Mouse (Mus musculus): ENCODE results near the gene Higd1b.

DNA sequence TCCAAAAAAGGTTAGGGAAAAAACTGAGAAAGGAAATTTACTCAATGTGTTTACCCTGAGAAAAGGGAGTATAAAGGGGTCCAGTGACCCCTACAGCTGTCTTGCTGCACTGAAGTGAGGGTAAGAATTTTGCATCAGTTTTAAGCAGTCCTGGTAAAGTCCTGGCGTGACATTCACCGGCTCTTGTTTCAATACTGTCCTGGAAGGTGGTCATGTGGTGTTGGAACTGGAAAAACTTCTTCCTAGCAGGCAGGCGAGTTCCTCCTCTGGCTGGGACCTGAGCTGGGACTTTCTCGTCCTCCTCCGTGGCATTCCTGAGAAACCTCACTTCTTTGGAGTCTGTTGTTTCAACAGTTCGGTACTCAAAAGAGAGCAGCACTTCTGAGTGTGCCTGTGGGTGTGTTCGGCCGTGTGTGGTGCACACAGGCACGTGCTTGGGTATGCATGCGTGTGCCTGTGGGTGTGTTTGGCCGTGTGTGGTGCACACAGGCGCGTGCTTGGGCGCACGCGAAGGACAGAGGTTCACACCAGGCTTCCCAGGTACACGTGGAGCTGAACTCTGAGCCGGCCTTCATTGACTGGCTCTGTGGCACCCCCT lies 2.9 kb upstream of the Higd1b start:
- TF ChIP-seq CTCF (IDR thresholded peaks at IDR 0.05; ENCODE audit: control insufficient read depth, insufficient read depth, low read length) = no peak
- no peak for TF ChIP-seq POLR2A (IDR thresholded peaks at IDR 0.05; ENCODE audit: borderline replicate concordance, control insufficient read depth, low read depth, low read length)
